Mouse (Mus musculus) midbrain, embryonic 14.5 days (tissue): Measurements from ENCODE around the gene Tctex1d1. TPM values are rescaled to one million over a fixed set of nuclear protein-coding genes. Genes with fewer than 3 reads are reported as not detected.

ENCODE experiments used
- ATAC-seq: fragments of 200-750 bp; cut with Nextera tagmentation; 2 replicates; pipeline ENCODE4 v1.8.0; 2017; ENCODE audit warnings: moderate number of reproducible peaks, moderate library complexity; ENCODE audit not compliant: low FRiP score, low TSS enrichment
- DNase-seq: peaks from one replicate; pipeline ENCODE4 v3.0.0-alpha.2; 2015
- H3K27ac ChIP-seq: fragments of 300-500 bp; sonication (generic); replicated peaks from 2 replicates; pipeline ENCODE4 v1.5.1; 2014; ENCODE audit warnings: mild to moderate bottlenecking, low read depth, low read length, moderate library complexity
- H3K27me3 ChIP-seq: fragments of 300-500 bp; sonication (generic); 2 replicates; pipeline ENCODE4 v1.6.1; 2014; ENCODE audit warnings: low read length, control low read depth, mixed read lengths; ENCODE audit not compliant: control insufficient read depth, insufficient read depth
- H3K36me3 ChIP-seq: fragments of 300-500 bp; sonication (generic); 2 replicates; pipeline ENCODE4 v1.6.1; 2014; ENCODE audit warnings: low read length, control low read depth; ENCODE audit not compliant: control insufficient read depth, insufficient read depth
- H3K4me1 ChIP-seq: fragments of 300-500 bp; sonication (generic); 2 replicates; pipeline ENCODE4 v1.6.1; 2014; ENCODE audit warnings: mild to moderate bottlenecking, antibody characterized with exemption, low read length, control low read depth; ENCODE audit not compliant: control insufficient read depth, insufficient read depth
- H3K4me2 ChIP-seq: fragments of 300-500 bp; sonication (generic); 2 replicates; pipeline ENCODE4 v1.6.1; 2014; ENCODE audit warnings: mild to moderate bottlenecking, low read length, moderate library complexity
- H3K4me3 ChIP-seq: fragments of 300-500 bp; sonication (generic); replicated peaks from 2 replicates; pipeline ENCODE4 v1.5.1; 2014; ENCODE audit warnings: low read depth, low read length
- H3K9ac ChIP-seq: fragments of 300-500 bp; sonication (generic); replicated peaks from 2 replicates; pipeline ENCODE4 v1.6.1; 2014; ENCODE audit warnings: mild to moderate bottlenecking, low read length, moderate library complexity
- H3K9me3 ChIP-seq: fragments of 300-500 bp; sonication (generic); 2 replicates; pipeline ENCODE4 v1.6.1; 2016; ENCODE audit warnings: low read length, control low read depth, mixed read lengths; ENCODE audit not compliant: control insufficient read depth
- WGBS: fragments of 180-500 bp; shearing (Covaris S2); extraction: QIAGEN DNeasy Blood & Tissue Kit; methylation state at CpG from one replicate; pipeline ENCODE4 v1.1.7; 2014; 5-methylcytosine and 5-hydroxymethylcytosine counted together
- polyA plus RNA-seq: library from polyadenylated mRNA; unstranded; fragments of >200 nt; fragmentation: Nextera tagmentation; extraction: Ambion mirVana; gene quantifications from 2 replicates; pipeline ENCODE4 v1.2.1, GENCODE M21; 2014

The Tctex1d1 gene
- 0.61 and 1.2 TPM in 2 replicates for polyA plus RNA-seq

DNA sequence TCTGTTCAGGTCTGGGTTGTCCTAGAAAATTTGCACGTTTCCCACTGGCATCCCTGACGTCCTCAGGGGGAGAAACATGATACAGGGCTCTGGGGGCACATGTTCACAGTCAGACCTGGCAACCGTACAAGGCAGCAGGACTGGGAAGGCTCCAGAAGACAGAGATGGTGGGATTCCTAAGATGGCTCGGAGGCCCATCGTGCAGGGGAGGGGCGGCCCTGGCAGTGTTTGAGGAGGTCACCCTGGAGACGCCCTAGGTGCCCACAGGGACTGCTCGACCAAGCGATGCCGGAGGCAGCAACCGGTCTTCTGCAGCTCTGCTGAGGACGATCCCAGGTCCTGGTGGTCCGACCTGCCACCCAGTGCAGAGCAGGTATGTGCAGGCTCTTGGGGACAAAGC lies at the start of gene Tctex1d1:
Gene Tctex1d1, plus strand, starts transcription at position 167 of the 400 bp plus-strand sequence.
- H3K4me1 ChIP-seq = peaks cover 9% of the 10 kb centered on the region
- H3K36me3 ChIP-seq = no peaks in the 10 kb centered on the region
- 3% methylated on average over 13 of the region's 13 CpGs for WGBS
- peaks cover 4% of the 10 kb centered on the region; the same call in 1 of the 2 replicates for H3K27me3 ChIP-seq
- no peak within 1 kb of the TSS for H3K27ac ChIP-seq
- H3K9ac ChIP-seq = peak within 1 kb of the TSS; percentile 37; the same call in 1 of the 2 replicates
- peak within 1 kb of the TSS; percentile 27 for H3K4me3 ChIP-seq
- H3K9me3 ChIP-seq = no peaks in the 10 kb centered on the region
- DNase-seq = peak; percentile 59
- peak within 1 kb of the TSS; percentile 57 for H3K4me2 ChIP-seq
- peak; percentile 40; the same call in 1 of the 2 replicates for ATAC-seq

DNA sequence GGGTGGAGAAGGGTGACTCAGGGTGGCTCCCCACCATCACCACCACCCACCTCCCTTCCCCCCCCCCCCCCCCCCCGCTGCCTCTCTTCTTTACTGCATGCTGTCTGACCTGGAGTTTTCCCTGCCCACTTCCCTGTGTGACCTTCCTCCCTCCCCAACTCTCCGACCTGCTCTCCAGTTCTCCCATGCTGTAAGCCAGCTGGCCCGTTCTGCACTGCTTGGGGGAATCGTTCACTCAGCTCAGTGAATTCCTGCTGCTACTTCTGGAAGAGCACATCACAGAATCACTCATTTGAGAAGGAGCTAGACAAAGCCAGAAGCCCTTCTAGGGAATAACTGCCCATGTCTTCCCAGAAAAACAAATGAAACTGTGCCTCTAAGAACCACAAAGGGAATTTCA lies 48.9 kb upstream of the Tctex1d1 start:
- Histone ChIP-seq H3K36me3 (peaks cover 28% of the 10 kb centered on the region; the same call in 1 of the 2 replicates), H3K4me1 (no peaks in the 10 kb centered on the region), H3K9me3 (no peaks in the 10 kb centered on the region), H3K9ac (no peak overlapping the region), H3K4me3 (no peak overlapping the region), H3K27me3 (no peaks in the 10 kb centered on the region), H3K27ac (no peak overlapping the region), H3K4me2 (no peak overlapping the region)
- 22% methylated on average over 3 of the region's 4 CpGs for WGBS
- DNase-seq (no peak), ATAC-seq (no peak)

DNA sequence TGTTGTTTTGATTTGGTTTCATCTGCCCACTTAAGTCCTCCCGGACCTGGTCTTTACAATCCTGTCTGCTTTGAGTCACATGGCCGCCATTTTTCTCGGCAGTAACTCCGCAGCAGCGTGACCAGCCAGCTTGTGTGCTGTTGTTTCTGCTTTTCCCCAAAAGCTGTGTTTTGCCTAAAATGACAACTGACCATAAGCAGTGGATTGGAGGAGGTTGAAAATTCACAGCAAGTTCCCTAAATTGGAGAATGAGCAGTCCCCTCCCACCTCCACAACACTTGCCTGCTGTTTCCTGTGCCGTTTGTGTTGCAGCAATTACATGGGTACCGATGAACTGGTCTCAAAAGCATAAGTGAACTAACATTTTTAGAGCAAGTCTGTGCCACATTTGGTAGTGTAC lies 47.7 kb upstream of the Tctex1d1 start:
- Histone ChIP-seq H3K36me3 (peaks cover 30% of the 10 kb centered on the region), H3K9me3 (no peaks in the 10 kb centered on the region), H3K9ac (no peak overlapping the region), H3K27ac (no peak overlapping the region), H3K4me2 (no peak overlapping the region), H3K4me3 (no peak overlapping the region), H3K4me1 (no peaks in the 10 kb centered on the region), H3K27me3 (no peaks in the 10 kb centered on the region)
- WGBS = 86% methylated on average over 7 of the region's 7 CpGs
- no peak for DNase-seq
- no peak for ATAC-seq

DNA sequence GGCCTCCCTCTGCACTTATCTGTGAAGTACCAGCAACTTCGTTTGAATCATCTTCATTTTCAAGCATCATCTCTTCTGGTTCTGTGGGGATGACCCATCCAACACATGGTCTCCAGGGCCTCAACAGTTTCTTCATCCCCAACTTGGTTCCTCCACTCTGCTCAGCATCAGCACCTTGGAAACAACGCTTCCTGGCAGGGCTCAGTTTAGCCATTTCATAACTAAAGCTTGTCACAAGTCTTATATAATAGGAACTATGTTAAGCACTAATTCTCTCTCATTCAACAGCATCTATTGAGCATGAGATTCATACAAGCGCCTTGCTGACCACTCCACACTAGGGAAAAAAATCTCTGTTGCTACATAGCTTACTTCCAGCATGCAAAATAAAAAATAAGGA lies 38.1 kb upstream of the Tctex1d1 start:
- Histone ChIP-seq H3K4me3 (no peak overlapping the region), H3K4me2 (no peak overlapping the region), H3K9ac (no peak overlapping the region), H3K27ac (no peak overlapping the region), H3K4me1 (no peaks in the 10 kb centered on the region), H3K9me3 (no peaks in the 10 kb centered on the region), H3K27me3 (no peaks in the 10 kb centered on the region), H3K36me3 (peaks cover 12% of the 10 kb centered on the region)
- 75% methylated on average over 3 of the region's 3 CpGs for WGBS
- ATAC-seq (no peak), DNase-seq (no peak)

DNA sequence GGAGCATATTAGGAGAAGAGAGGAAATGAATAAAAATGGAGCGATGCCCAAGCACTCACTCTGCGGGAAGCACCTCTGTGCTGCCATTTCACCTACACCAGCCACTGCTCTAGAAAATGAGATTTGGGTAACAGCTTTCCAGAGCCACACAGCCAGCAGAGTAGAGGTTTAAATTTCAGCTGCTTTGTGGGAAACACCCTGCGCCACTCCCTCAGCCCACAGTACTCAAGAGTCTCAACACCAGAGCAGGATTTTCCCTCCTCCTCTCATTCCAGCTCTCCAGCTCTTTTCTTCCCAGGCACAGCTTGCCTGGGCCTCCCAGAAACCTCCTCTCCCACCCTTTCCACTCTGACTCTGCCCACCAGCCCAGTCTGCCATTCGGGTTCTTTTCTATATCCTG lies 37.7 kb upstream of the Tctex1d1 start:
- DNase-seq = no peak
- Histone ChIP-seq H3K27ac (no peak overlapping the region), H3K27me3 (no peaks in the 10 kb centered on the region), H3K36me3 (peaks cover 10% of the 10 kb centered on the region), H3K4me3 (no peak overlapping the region), H3K4me1 (no peaks in the 10 kb centered on the region), H3K4me2 (no peak overlapping the region), H3K9ac (no peak overlapping the region), H3K9me3 (no peaks in the 10 kb centered on the region)
- no peak for ATAC-seq
- 92% methylated on average over 4 of the region's 4 CpGs for WGBS

DNA sequence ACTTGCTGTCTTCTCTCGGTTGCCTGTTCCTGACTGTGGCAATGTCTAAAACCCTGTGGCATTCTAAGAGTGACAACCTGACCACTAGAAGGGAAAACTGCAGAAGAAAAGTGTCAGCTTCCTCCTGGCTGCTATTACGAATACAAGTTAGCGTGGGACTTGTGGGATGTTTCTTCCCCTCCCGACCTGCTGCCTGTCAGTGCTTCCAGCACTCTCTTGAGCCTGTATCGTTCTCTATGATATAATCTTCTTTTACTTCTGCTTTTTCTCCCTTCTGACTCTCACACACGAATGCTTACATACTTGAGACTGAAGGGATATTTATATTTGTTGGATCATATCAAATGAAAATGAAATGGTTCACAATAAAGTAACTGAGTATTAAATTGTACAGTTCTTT lies 34.1 kb upstream of the Tctex1d1 start:
- Histone ChIP-seq H3K4me2 (no peak overlapping the region), H3K27ac (no peak overlapping the region), H3K9ac (no peak overlapping the region), H3K27me3 (no peaks in the 10 kb centered on the region), H3K9me3 (no peaks in the 10 kb centered on the region), H3K4me3 (no peak overlapping the region), H3K4me1 (no peaks in the 10 kb centered on the region), H3K36me3 (0 out of 2 replicates have a peak, but pooled peaks cover 6% of the 10 kb centered on the region)
- DNase-seq (no peak), ATAC-seq (no peak)
- 78% methylated on average over 6 of the region's 6 CpGs for WGBS

DNA sequence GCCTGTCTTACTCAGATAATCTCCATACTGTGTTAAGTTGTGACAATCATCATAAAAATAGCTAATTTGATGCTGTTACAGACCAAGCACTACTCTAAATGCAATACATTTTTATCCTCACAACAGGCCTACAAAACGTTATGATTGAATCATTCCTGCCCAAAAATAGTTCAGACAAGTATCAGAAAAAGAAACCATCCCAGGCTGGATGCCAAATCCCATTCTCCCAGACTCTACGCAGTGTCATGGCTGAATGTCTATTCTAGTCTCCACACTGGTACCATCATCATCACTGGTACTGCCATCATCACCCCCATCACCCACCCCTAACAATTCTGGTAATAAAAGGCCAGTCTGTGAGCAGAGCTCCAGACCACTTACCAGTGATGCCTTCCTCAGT lies 25.9 kb upstream of the Tctex1d1 start:
- WGBS = 81% methylated on average over 2 of the region's 2 CpGs
- Histone ChIP-seq H3K4me1 (no peaks in the 10 kb centered on the region), H3K9me3 (no peaks in the 10 kb centered on the region), H3K36me3 (0 out of 2 replicates have a peak, but pooled peaks cover 5% of the 10 kb centered on the region), H3K4me2 (no peak overlapping the region), H3K27ac (no peak overlapping the region), H3K4me3 (no peak overlapping the region), H3K9ac (no peak overlapping the region), H3K27me3 (no peaks in the 10 kb centered on the region)
- DNase-seq = no peak
- no peak for ATAC-seq

DNA sequence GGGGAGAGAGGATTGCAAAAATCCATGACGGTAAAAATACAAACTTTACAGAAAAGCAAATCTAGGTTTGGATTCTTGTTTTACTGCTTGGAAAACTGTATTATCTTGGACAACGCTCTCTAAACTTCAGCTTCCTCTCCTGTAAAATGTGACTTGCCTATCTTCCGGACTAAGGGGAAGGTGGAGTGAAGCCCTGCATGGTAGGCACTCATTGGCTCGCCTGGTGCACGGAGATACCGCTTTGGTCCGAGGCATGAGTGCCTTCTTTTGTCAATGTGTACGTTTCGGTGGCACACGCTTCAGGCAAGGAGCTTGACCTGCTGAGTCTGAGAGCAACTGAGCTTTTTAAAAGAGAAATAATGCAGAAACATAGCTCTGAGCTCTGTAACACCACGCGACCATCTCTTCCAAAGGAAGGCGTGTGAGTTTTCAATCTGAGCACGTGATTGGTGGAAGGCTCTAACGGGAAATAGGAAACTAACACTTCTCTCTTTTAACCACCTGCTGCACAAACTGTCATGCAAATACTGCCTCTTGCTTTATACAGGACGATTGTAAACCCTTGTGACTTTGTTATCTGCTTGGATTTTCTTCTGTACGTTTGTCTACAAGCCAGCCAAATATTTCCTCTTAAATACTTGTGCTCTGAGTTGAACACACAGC lies 23.0 kb upstream of the Tctex1d1 start:
- no peak for ATAC-seq
- Histone ChIP-seq H3K9me3 (no peaks in the 10 kb centered on the region), H3K4me2 (no peak overlapping the region), H3K27me3 (no peaks in the 10 kb centered on the region), H3K9ac (no peak overlapping the region), H3K36me3 (0 out of 2 replicates have a peak, but pooled peaks cover 7% of the 10 kb centered on the region), H3K4me1 (no peaks in the 10 kb centered on the region), H3K4me3 (no peak overlapping the region), H3K27ac (no peak overlapping the region)
- DNase-seq = no peak
- WGBS = 78% methylated on average over 17 of the region's 17 CpGs

DNA sequence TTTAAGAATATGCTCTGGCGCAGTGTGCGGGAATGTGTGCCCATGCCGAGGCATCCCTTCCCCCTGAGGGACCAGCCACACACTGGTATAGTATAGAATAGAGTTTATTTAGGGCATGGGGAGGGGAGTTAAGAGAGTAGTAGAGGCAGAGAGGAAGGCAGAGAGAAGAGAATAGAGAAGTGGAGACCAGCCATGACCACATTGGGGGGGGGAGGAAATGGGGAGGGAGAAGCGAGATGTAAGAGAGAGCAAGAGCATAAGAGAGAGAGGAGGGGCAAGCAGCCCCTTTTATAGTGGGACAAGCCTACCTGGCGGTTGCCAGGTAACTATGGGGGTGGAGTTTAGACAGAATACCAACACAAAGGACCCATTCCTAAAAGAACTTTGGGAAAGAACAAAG lies 19.0 kb upstream of the Tctex1d1 start:
- H3K4me2 ChIP-seq = no peak overlapping the region
- H3K9ac ChIP-seq = no peak overlapping the region
- no peak overlapping the region for H3K27ac ChIP-seq
- H3K4me1 ChIP-seq = no peaks in the 10 kb centered on the region
- H3K36me3 ChIP-seq = peaks cover 28% of the 10 kb centered on the region
- H3K4me3 ChIP-seq = no peak overlapping the region
- DNase-seq (no peak), ATAC-seq (no peak)
- no peaks in the 10 kb centered on the region for H3K9me3 ChIP-seq
- 92% methylated on average over 5 of the region's 5 CpGs for WGBS
- no peaks in the 10 kb centered on the region for H3K27me3 ChIP-seq
